Mouse (Mus musculus) embryonic facial prominence, embryonic 13.5 days (tissue): ENCODE measurements around the gene Bcl2a1b. TPM values are rescaled to one million over a fixed set of nuclear protein-coding genes. Genes with fewer than 3 reads are reported as not detected.

Source experiments
- ATAC-seq: fragments of 200-750 bp; cut with Nextera tagmentation; 2 replicates; pipeline ENCODE4 v1.8.0; 2017; ENCODE audit warnings: low read depth; ENCODE audit not compliant: insufficient number of reproducible peaks, insufficient read depth, low FRiP score, low TSS enrichment
- H3K27ac ChIP-seq: fragments of 300-500 bp; sonication (generic); 2 replicates; pipeline ENCODE4 v1.5.1; 2015; ENCODE audit warnings: moderate library complexity, mild to moderate bottlenecking, inconsistent platforms
- H3K27me3 ChIP-seq: fragments of 300-500 bp; sonication (generic); 2 replicates; pipeline ENCODE4 v1.6.1; 2015; ENCODE audit warnings: mild to moderate bottlenecking, inconsistent platforms
- H3K36me3 ChIP-seq: fragments of 300-500 bp; sonication (generic); 2 replicates; pipeline ENCODE4 v1.6.1; 2015; ENCODE audit warnings: mild to moderate bottlenecking, inconsistent platforms
- H3K4me1 ChIP-seq: fragments of 300-500 bp; sonication (generic); 2 replicates; pipeline ENCODE4 v1.6.1; 2015; ENCODE audit warnings: inconsistent platforms
- H3K4me2 ChIP-seq: fragments of 300-500 bp; sonication (generic); 2 replicates; pipeline ENCODE4 v1.6.1; 2015; ENCODE audit warnings: moderate library complexity, mild to moderate bottlenecking, inconsistent platforms
- H3K4me3 ChIP-seq: fragments of 300-500 bp; sonication (generic); 2 replicates; pipeline ENCODE4 v1.5.1; 2015; ENCODE audit warnings: mild to moderate bottlenecking, inconsistent platforms
- H3K9ac ChIP-seq: fragments of 300-500 bp; sonication (generic); 2 replicates; pipeline ENCODE4 v1.6.1; 2015; ENCODE audit warnings: mild to moderate bottlenecking, inconsistent platforms
- H3K9me3 ChIP-seq: fragments of 300-500 bp; sonication (generic); 2 replicates; pipeline ENCODE4 v1.6.1; 2016; ENCODE audit warnings: inconsistent platforms
- WGBS: fragments of 180-500 bp; shearing (Covaris S2); methylation state at CpG from one replicate; pipeline ENCODE4 v1.1.7; 2015; ENCODE audit warnings: mixed read lengths; 5-methylcytosine and 5-hydroxymethylcytosine counted together
- polyA plus RNA-seq: library from polyadenylated mRNA; unstranded; fragments of >200 nt; fragmentation: Nextera tagmentation; extraction: Ambion mirVana; gene quantifications from 2 replicates; pipeline ENCODE4 v1.2.1, GENCODE M21; 2015

The Bcl2a1b gene
- polyA plus RNA-seq, 1 experiment from 2014 or later: 0.73 TPM

GRCm38 (mm10) chr9:89253400-89253799 lies 54.4 kb downstream of the Bcl2a1b start:
- H3K27ac ChIP-seq: no peak overlapping the region
- H3K36me3 ChIP-seq: no peaks in the 10 kb centered on the region
- H3K9me3 ChIP-seq: no peaks in the 10 kb centered on the region
- no peak overlapping the region for H3K4me3 ChIP-seq
- H3K4me1 ChIP-seq: no peaks in the 10 kb centered on the region
- ATAC-seq: no peak
- WGBS: 86% methylated on average over 2 of the region's 2 CpGs
- H3K4me2 ChIP-seq: no peak overlapping the region
- no peaks in the 10 kb centered on the region for H3K27me3 ChIP-seq
- no peak overlapping the region for H3K9ac ChIP-seq

GRCm38 (mm10) chr9:89256556-89257335 lies 57.7 kb downstream of the Bcl2a1b start:
- no peak overlapping the region for H3K9ac ChIP-seq
- H3K27me3 ChIP-seq: no peaks in the 10 kb centered on the region
- H3K9me3 ChIP-seq: no peaks in the 10 kb centered on the region
- no peak for ATAC-seq
- H3K36me3 ChIP-seq: no peaks in the 10 kb centered on the region
- 90% methylated on average over 12 of the region's 12 CpGs for WGBS
- H3K4me1 ChIP-seq: no peaks in the 10 kb centered on the region
- no peak overlapping the region for H3K27ac ChIP-seq
- no peak overlapping the region for H3K4me3 ChIP-seq
- H3K4me2 ChIP-seq: no peak overlapping the region

Other genes with a start within 250 kb of the Bcl2a1b start
- gene Bcl2a1a, start 242.3 kb upstream of the Bcl2a1b start, polyA plus RNA-seq: not detected in 2 replicates
- gene Trim43b, start 106.4 kb upstream of the Bcl2a1b start, polyA plus RNA-seq: not detected in 2 replicates
- gene Gm29094, start 170 bp downstream of the Bcl2a1b start, polyA plus RNA-seq: not detected in 2 replicates
- 31.1 and 37.2 TPM in 2 replicates for gene Mthfs, start 11.5 kb downstream of the Bcl2a1b start, polyA plus RNA-seq